Mouse (Mus musculus) neural tube, embryonic 13.5 days (tissue): ENCODE results near the gene Cd59a. TPM values are rescaled to one million over a fixed set of nuclear protein-coding genes. Genes with fewer than 3 reads are reported as not detected.
"Not testable (repeated sequence)": the region's sequence is repeated elsewhere in the genome, so short reads cannot be mapped to it uniquely, and the experiment has no call there.

Experiments
- ATAC-seq: fragments of 200-750 bp; cut with Nextera tagmentation; 2 replicates; pipeline ENCODE4 v1.8.0; 2017; ENCODE audit warnings: low read depth, mild to moderate bottlenecking, moderate TSS enrichment, moderate library complexity
- H3K27ac ChIP-seq: fragments of 300-500 bp; sonication (generic); replicated peaks from 2 replicates; pipeline ENCODE4 v1.5.1; 2015; ENCODE audit warnings: moderate library complexity, mild to moderate bottlenecking, inconsistent platforms
- H3K27me3 ChIP-seq: fragments of 300-500 bp; sonication (generic); 2 replicates; pipeline ENCODE4 v1.6.1; 2015; ENCODE audit warnings: mild to moderate bottlenecking, inconsistent platforms
- H3K36me3 ChIP-seq: fragments of 300-500 bp; sonication (generic); 2 replicates; pipeline ENCODE4 v1.6.1; 2015; ENCODE audit warnings: mild to moderate bottlenecking, inconsistent platforms
- H3K4me1 ChIP-seq: fragments of 300-500 bp; sonication (generic); replicated peaks from 2 replicates; pipeline ENCODE4 v1.6.1; 2015; ENCODE audit warnings: inconsistent platforms
- H3K4me2 ChIP-seq: fragments of 300-500 bp; sonication (generic); 2 replicates; pipeline ENCODE4 v1.6.1; 2015; ENCODE audit warnings: inconsistent platforms, mild to moderate bottlenecking, moderate library complexity
- H3K4me3 ChIP-seq: fragments of 300-500 bp; sonication (generic); 2 replicates; pipeline ENCODE4 v1.5.1; 2015; ENCODE audit warnings: mild to moderate bottlenecking, inconsistent platforms
- H3K9ac ChIP-seq: fragments of 300-500 bp; sonication (generic); 2 replicates; pipeline ENCODE4 v1.6.1; 2015; ENCODE audit warnings: moderate library complexity, mild to moderate bottlenecking, inconsistent platforms
- H3K9me3 ChIP-seq: fragments of 300-500 bp; sonication (generic); 2 replicates; pipeline ENCODE4 v1.6.1; 2016; ENCODE audit warnings: inconsistent platforms
- WGBS: fragments of 180-500 bp; shearing (Covaris S2); methylation state at CpG from one replicate; pipeline ENCODE4 v1.1.7; 2015; 5-methylcytosine and 5-hydroxymethylcytosine counted together
- polyA plus RNA-seq: library from polyadenylated mRNA; unstranded; fragments of >200 nt; fragmentation: Nextera tagmentation; extraction: Ambion mirVana; gene quantifications from 2 replicates; pipeline ENCODE4 v1.2.1, GENCODE M21; 2015

Gene Cd59a
- polyA plus RNA-seq, 1 experiment from 2014 or later = 25.4 TPM

DNA sequence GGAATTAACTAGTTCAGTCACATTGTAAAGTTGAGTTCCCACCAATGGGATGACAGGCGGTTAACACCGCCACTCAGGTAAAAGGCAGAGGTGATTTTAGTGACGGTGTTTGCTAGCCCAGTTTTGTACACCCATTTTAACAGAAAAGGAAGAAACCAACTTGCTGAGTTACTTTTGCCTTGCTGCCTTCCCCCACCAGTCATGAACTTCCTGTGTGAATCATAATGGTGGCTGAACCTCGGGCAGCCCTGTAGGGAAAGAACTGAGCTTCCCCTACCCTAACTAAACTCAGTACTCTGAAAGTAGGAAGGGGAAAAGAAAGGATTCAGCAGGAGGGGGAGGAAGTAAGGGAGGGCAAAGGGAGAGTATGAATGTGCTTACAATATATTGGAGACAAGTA lies 14.4 kb downstream of the Cd59a start:
- Histone ChIP-seq H3K9ac (no peak overlapping the region), H3K27me3 (no peaks in the 10 kb centered on the region), H3K4me1 (no peaks in the 10 kb centered on the region), H3K4me3 (no peak overlapping the region), H3K36me3 (no peaks in the 10 kb centered on the region), H3K27ac (no peak overlapping the region), H3K4me2 (no peak overlapping the region), H3K9me3 (no peaks in the 10 kb centered on the region)
- 86% methylated on average over 4 of the region's 4 CpGs for whole genome bisulfite sequencing
- no peak for ATAC-seq

DNA sequence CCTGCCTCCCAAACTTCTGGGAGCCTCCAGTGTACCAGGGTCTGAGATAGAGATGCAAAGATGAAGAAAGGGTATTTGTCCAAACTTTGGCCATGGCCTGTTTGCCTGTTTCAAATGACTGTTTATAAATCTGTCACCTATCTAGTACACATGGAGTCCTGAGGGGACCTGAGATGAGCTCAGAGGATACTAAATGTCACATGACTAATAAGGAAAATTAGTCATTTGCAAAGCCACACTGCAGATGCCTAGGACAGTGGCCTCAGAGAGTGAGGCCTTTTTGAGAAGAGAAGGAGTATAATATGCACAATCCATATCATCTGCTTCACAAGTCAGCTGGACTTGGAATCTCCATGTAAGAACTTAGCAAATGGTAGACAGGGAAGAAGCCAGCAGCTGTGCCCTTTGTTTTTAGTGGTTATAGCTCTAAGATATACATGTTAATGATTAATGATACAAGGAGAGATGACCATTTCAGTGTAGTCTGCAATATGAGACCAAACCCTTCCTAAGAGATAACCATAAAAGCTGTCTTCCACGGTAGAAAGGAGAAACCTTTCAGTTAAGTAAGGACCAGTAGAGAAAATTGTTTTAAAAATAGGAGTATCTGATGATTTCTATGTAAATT lies 15.7 kb downstream of the Cd59a start:
- not testable (repeated sequence) for H3K4me3 ChIP-seq, H3K27ac ChIP-seq, ATAC-seq, H3K27me3 ChIP-seq, H3K36me3 ChIP-seq, H3K4me2 ChIP-seq, H3K4me1 ChIP-seq, H3K9ac ChIP-seq, H3K9me3 ChIP-seq
- WGBS = no CpG with 5 or more reads among the region's 1 CpGs

DNA sequence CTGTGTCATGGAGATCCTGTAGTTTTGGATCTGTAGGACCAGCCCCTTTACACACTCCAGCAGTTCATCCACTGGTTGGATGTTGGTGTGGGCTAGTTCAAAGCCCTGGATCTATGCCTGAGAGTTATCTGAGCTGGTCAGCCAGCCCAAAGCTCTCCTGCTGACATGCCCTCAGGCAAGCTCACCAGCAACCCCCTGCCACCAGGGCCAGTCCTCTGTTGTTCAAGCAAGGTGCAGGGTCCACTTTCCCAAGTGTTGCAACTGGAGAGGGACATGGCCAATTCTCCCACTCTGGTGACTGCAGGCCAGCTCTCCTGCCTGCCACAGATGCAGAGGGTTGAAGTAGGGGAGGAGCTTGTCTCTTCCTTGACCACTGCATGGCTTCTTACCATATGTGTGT lies 18.0 kb downstream of the Cd59a start:
- not testable (repeated sequence) for H3K9me3 ChIP-seq, H3K27ac ChIP-seq, H3K4me2 ChIP-seq, ATAC-seq, H3K36me3 ChIP-seq, H3K4me3 ChIP-seq, H3K9ac ChIP-seq, H3K27me3 ChIP-seq, H3K4me1 ChIP-seq

DNA sequence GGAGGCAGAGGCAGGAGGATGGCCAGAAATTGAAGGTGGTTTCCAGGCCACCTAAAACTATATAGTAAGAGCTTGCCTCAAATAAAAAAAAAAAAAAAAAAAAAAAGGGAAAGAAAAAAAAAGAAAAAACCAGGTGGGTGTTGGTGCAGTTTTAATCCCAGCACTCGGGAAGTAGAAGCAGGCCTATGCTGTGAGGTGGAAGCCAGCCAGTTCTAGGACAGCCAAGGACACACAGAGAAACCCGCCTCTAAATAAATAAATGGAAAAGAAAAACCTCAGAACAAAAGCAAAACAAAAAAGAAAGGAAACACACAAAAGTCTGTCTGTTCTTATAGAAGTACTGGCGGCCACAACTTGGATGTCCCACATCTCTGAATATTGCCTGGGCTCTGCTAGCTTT lies 19.3 kb downstream of the Cd59a start:
- 82% methylated on average over 3 of the region's 3 CpGs for WGBS
- Histone ChIP-seq H3K4me1 (peaks cover 10% of the 10 kb centered on the region; the same call in 1 of the 2 replicates), H3K4me2 (no peak overlapping the region), H3K9me3 (no peaks in the 10 kb centered on the region), H3K4me3 (no peak overlapping the region), H3K27ac (no peak overlapping the region), H3K36me3 (no peaks in the 10 kb centered on the region), H3K9ac (no peak overlapping the region), H3K27me3 (no peaks in the 10 kb centered on the region)
- ATAC-seq = no peak

DNA sequence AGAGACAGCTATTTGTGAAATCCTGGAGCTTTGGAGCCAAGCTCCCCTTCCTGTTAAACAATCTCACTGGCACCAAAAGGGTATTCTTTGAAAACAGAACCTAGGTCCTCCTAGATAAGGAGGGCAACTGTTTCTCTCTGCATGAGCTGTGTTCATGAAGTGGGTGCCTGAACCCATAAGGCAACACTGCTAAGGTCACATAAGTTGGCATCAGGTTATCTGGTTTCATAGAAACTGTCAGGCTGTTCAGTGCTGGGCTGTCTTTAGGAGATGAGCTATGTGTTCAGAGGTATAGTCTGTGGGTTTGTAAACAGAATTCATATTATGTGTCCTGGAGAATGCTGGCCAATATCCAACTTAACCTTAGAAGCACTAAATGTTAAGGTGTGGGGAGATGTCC lies 21.6 kb downstream of the Cd59a start:
- H3K4me2 ChIP-seq, ATAC-seq: not testable (repeated sequence)

DNA sequence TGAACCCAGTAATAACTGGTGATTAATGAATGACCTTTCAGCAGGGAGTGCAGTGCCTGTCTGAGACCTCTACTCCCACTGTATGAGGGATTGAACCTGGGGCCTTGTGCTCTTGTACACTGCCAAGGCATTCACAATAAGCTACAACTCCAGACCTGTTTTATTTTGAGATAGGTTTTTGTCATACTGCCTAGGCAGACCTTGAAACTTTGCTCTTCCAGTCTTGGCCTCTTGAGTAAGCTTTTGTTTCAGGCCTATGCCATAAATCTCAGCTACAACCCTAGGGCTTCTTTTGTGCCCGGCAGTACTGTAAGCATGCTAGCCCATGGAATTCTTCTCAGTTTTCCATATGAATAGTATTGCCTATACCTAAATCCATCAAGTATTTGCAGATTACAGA lies 23.5 kb downstream of the Cd59a start:
- WGBS = 7% methylated on average over 1 of the region's 1 CpGs
- H3K4me3 ChIP-seq = no peak overlapping the region
- H3K4me1 ChIP-seq = peaks cover 20% of the 10 kb centered on the region
- H3K4me2 ChIP-seq = no peak overlapping the region
- ATAC-seq = no peak
- peaks cover 9% of the 10 kb centered on the region for H3K27me3 ChIP-seq
- H3K9ac ChIP-seq = no peak overlapping the region
- H3K27ac ChIP-seq = no peak overlapping the region
- no peaks in the 10 kb centered on the region for H3K36me3 ChIP-seq
- H3K9me3 ChIP-seq = no peaks in the 10 kb centered on the region

More for the DNA sequence above, 21.6 kb downstream of the Cd59a start:
- H3K4me3 ChIP-seq, H3K36me3 ChIP-seq, H3K27ac ChIP-seq, H3K9ac ChIP-seq, H3K27me3 ChIP-seq, H3K9me3 ChIP-seq: not testable (repeated sequence)
- H3K4me1 ChIP-seq = peaks cover 12% of the 10 kb centered on the region; the same call in 1 of the 2 replicates

DNA sequence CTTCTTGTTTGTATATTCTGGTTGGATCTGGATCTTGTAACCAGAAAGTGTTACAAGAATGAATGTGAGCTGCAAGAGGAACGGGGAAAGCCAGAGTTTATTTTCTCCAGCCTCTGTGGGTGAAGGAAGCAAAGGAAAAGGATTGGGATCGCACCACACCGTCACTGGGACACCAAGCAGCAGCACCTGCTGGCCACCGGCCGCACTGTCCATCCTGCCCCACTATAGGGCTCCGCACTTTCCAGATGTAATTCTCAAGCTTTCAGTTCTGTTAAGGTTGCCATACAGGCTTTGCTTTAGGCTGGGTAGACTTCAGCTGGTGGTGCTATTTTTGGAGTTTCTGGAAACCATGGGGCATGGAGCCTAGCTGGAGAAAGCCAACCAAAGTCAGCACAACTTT lies 24.7 kb downstream of the Cd59a start:
- Histone ChIP-seq H3K4me2 (no peak overlapping the region), H3K36me3 (no peaks in the 10 kb centered on the region), H3K4me3 (no peak overlapping the region), H3K9ac (no peak overlapping the region), H3K4me1 (peaks cover 24% of the 10 kb centered on the region), H3K27me3 (peaks cover 16% of the 10 kb centered on the region), H3K27ac (no peak overlapping the region), H3K9me3 (no peaks in the 10 kb centered on the region)
- no peak for ATAC-seq
- 62% methylated on average over 6 of the region's 6 CpGs for WGBS

DNA sequence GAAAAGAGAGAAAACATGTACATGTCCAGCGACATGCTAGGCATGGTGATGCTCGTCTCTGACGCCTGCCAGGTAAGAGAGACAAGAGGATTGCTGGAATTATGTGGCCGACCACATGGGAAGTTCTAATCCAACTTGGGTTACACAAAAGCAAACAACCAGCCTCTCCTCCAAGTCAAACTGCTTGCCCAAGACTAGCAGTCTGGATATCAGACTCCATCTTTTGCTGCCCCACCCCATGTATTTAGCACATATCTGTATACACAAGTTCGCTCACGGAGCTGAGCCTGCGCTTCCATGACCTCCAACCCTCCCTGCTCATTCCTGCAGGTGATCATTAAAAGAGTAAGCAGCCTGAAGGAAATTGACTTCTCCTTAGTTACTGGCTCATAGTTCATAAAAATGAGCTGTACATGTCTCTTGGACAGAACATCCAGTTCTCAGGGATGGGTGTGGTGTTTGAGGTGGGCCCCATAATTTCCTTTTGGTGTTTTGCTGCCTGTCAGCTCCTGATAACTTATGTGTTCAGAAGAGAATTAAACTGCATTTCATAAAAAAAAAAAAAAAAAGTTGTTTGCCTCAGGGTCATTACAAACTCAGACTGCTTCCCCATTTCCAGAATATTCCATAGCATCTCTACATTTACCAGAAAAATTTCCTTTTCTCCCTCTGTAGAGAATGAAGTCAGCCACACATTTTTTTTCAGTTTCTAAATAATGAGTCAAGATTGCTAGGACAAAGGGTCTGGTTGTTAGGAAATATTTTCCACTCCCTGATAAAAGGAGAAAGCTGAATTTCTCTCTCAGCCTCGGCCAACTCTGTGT lies 26.3 kb downstream of the Cd59a start:
- WGBS = 80% methylated on average over 8 of the region's 8 CpGs
- Histone ChIP-seq H3K27me3 (peaks cover 27% of the 10 kb centered on the region), H3K36me3 (no peaks in the 10 kb centered on the region), H3K9ac (peak overlapping the region; percentile 78; the same call in 1 of the 2 replicates), H3K9me3 (no peaks in the 10 kb centered on the region), H3K27ac (no peak overlapping the region), H3K4me2 (peak overlapping the region; percentile 95), H3K4me1 (peaks cover 24% of the 10 kb centered on the region), H3K4me3 (peak overlapping the region; percentile 73)
- no peak for ATAC-seq

DNA sequence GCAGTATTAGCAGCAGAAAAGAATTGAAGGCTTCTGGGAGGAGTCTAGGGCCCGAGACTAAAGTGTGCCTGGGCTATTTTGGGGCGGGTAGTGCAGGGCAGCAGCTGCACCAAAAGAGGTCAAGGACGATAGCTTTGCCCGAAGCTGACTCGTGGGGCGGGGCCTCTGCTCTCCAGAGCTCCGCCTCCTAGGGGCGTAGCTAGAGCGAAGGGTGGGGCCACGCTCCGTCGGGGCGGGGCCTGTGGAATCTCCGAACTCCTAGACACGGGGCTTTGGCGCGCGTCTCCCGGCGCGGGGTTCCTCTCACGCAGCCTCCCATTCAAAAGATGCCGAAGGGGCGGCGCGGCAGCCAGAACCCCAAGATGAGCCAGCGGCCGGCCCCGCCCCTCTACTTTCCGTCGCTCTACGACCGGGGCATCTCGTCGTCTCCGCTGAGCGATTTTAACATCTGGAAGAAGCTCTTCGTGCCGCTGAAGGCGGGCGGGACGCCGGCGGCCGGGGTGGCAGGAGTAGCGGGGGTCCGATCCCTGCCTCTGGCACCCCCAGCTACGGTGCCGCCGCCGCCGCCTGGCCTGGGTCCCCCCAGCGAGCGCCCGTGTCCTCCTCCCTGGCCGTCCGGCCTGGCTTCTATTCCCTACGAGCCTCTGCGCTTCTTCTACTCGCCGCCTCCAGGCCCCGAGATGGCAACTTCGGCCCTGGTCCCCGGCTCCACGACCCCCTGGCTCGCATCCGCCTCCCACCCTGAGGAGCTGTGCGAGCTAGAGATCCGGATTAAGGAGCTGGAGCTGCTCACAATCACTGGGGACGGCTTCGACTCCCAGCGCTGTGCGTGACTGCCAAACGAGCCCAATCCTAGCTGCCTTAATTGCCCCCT lies 27.1 kb downstream of the Cd59a start, which contains the start of gene A930018P22Rik:
A930018P22Rik (plus strand) TSS at position 265 of the 874 bp plus-strand sequence.
- Histone ChIP-seq H3K9ac (peak within 1 kb of the TSS; percentile 78), H3K27me3 (peaks cover 27% of the 10 kb centered on the region), H3K9me3 (no peaks in the 10 kb centered on the region), H3K4me2 (peak within 1 kb of the TSS; percentile 95), H3K4me3 (peak within 1 kb of the TSS; percentile 73), H3K36me3 (no peaks in the 10 kb centered on the region), H3K4me1 (peaks cover 24% of the 10 kb centered on the region), H3K27ac (0 out of 2 replicates have a peak within 1 kb of the TSS, but pooled peaks have one; percentile 49)
- under 1% methylated on average over 72 of the region's 74 CpGs for WGBS
- ATAC-seq = peak; percentile 94

DNA sequence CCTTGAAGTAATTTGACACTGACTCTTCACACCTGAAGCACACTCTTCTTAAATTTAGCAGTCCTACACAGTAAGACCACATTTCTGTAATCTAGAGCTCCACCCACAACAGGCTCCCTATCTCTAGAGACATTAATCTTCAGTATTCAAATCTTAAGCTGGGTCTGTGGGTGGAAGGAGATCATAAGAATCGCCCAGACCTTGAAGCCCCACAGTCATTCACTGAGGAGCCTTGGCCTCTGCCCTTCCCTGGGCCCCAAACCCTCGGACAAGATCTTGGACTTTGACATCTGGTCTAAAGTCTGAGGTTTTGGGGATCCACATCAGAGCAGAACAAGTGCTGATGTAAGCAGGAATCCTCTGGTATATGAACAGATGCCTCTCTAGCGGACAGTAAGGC lies 27.9 kb downstream of the Cd59a start:
- no peak; the same call in 1 of the 2 replicates for ATAC-seq
- peak overlapping the region; percentile 78; the same call in 1 of the 2 replicates for H3K9ac ChIP-seq
- WGBS = 40% methylated on average over 3 of the region's 3 CpGs

DNA sequence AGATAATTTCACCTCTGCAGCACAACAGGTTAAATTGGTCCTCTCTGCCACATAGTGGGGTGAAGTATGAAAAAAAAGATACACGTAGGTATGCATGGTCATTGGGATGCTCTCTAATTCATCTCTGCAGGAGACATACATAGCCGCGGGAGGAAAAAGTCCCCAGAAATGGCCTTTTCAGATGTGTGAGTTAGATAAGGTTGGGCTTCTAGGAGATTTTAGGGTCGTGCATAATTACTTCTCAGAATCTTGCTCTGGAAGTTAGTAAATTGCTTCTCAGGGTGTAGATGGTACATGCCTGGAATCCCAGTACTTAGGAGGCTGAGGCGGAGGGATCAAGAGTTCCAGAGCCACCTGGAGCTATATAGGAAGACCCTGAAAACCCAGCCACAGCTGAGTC lies 28.5 kb downstream of the Cd59a start:
- Histone ChIP-seq H3K27ac (no peak overlapping the region), H3K36me3 (no peaks in the 10 kb centered on the region), H3K4me3 (no peak overlapping the region), H3K9ac (no peak overlapping the region), H3K9me3 (no peaks in the 10 kb centered on the region), H3K4me1 (peaks cover 19% of the 10 kb centered on the region), H3K27me3 (peaks cover 27% of the 10 kb centered on the region), H3K4me2 (no peak overlapping the region)
- no peak for ATAC-seq
- WGBS = 86% methylated on average over 5 of the region's 5 CpGs

More for the DNA sequence above, 27.9 kb downstream of the Cd59a start:
- no peak overlapping the region for H3K27ac ChIP-seq
- H3K27me3 ChIP-seq = peaks cover 27% of the 10 kb centered on the region
- peak overlapping the region; percentile 95 for H3K4me2 ChIP-seq
- H3K4me1 ChIP-seq = peaks cover 24% of the 10 kb centered on the region
- no peaks in the 10 kb centered on the region for H3K9me3 ChIP-seq
- H3K36me3 ChIP-seq = no peaks in the 10 kb centered on the region
- H3K4me3 ChIP-seq = peak overlapping the region; percentile 73
